Mouse (Mus musculus) lung, adult 2 months (tissue): ENCODE data around the gene Casp12.

Experiments
- CTCF ChIP-seq: fragments of 200-500 bp; IDR thresholded peaks from 2 replicates; pipeline ENCODE4 v1.5.1; 2011; ENCODE audit warnings: mild to moderate bottlenecking, low read length, control low read depth; ENCODE audit not compliant: insufficient read depth
- POLR2A ChIP-seq: fragments of 200-500 bp; IDR thresholded peaks from 2 replicates; pipeline ENCODE4 v1.6.1; 2011; ENCODE audit warnings: low read depth, mild to moderate bottlenecking, control low read depth, low read length, borderline replicate concordance; ENCODE audit errors: extremely low read depth

GRCm38 (mm10) chr9:5356801-5357200, 11.6 kb downstream of the Casp12 start:
- TF ChIP-seq POLR2A, result no peak
- TF ChIP-seq CTCF, result no peak
